Mouse (Mus musculus): Measurements from ENCODE around the gene Tbc1d10b. TPM values are rescaled to one million over a fixed set of nuclear protein-coding genes. Genes with fewer than 3 reads are reported as not detected.

The Tbc1d10b gene
- polyA plus RNA-seq, 1 experiment from 2014 or later = 12.1 TPM

DNA sequence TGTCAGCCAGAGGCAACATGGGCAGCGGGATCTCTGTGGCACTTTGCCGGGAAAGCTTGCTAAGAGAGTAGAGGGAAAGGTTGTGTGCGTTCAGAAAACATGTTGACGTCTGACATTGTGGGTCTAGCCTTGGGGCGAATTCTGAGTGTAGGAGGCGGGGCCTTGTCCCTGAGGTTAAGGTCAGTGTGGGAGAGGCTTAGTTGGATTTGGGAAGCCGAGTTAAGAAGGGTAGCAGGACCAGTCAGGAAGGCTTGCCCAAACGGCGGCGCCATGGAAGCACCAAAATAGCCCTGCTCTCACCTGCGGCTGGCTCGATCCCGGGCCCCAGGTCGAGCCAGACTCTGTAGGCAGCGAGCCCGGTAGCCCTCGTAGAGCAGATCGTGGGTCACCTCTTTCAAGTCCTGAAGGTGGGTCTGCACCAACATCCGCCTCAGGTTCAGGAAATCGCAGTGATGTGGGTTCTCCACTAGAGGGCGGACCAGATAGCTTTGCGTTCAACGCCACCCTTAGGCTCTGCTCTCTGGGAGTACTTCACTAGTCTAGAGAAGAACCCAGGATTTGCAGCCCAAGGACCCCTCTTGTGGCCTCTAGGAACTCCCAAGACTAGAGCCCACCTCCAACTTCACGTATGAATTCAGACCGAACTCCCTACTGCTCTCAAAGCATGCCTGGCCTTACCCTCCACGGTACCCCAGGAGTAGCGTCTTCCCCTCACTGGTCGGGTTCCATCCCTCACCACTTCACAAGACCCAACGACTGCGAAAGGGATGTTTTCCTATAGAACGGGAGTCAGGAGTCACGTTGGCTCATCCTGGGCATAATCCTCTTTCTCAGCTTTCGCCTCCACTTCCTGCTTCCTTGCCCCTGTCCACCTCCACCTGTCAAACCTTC lies 7.0 kb upstream of the Tbc1d10b start:
- Histone ChIP-seq H3K27me3 (ENCODE audit: control insufficient read depth, insufficient read depth, low read length) (no peaks in the 10 kb centered on the region), H3K4me3 (ENCODE audit: low read depth, low read length) (peak overlapping the region; percentile 30), H3K4me2 (replicated peaks; ENCODE audit: low read depth) (peak overlapping the region; percentile 60), H3K9ac (ENCODE audit: low read length) (peak overlapping the region; percentile 48), H3K4me1 (replicated peaks; ENCODE audit: control insufficient read depth, insufficient read depth) (no peaks in the 10 kb centered on the region), H3K36me3 (ENCODE audit: control insufficient read depth, insufficient read depth, low read length) (no peaks in the 10 kb centered on the region), H3K9me3 (ENCODE audit: control insufficient read depth, low read length) (no peaks in the 10 kb centered on the region), H3K27ac (replicated peaks) (no peak overlapping the region)
- DNase-seq (ENCODE audit: low spot score) (peak; percentile 72), ATAC-seq (ENCODE audit: low FRiP score, low TSS enrichment) (peak; percentile 58)
- no peak for TF ChIP-seq EP300 (optimal IDR thresholded peaks at IDR 0.05)
- peak; percentile 92 for TF ChIP-seq CTCF (IDR thresholded peaks at IDR 0.05; ENCODE audit: low read depth)
- 26% methylated on average over 33 of the region's 33 CpGs for WGBS

DNA sequence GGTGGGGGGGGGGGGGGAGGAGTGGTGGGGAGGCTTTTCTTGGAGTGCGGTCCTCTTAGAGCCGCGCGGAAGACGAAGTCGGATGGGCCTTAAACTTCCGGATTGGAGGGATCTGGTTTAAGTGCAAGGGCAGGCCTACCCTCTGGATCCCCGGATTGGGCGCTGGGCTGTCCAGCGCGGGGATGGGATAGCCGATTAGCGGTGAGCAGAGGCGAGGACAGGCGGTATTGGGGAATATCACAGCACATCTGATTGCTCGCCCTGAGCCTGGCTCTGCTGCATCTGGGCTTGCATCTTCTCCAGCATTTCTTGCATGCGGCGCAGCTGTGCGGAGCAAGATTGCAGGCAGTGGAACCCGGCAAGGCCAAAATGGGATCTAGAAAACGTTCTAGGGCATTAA lies 6.3 kb upstream of the Tbc1d10b start:
- Histone ChIP-seq H3K9me3 (ENCODE audit: control insufficient read depth, low read length) (no peaks in the 10 kb centered on the region), H3K4me3 (ENCODE audit: low read depth, low read length) (peak overlapping the region; percentile 30; the same call in 1 of the 2 replicates), H3K36me3 (ENCODE audit: control insufficient read depth, insufficient read depth, low read length) (no peaks in the 10 kb centered on the region), H3K27me3 (ENCODE audit: control insufficient read depth, insufficient read depth, low read length) (no peaks in the 10 kb centered on the region), H3K27ac (replicated peaks) (no peak overlapping the region), H3K4me2 (replicated peaks; ENCODE audit: low read depth) (peak overlapping the region; percentile 60), H3K4me1 (replicated peaks; ENCODE audit: control insufficient read depth, insufficient read depth) (no peaks in the 10 kb centered on the region), H3K9ac (ENCODE audit: low read length) (peak overlapping the region; percentile 48; the same call in 1 of the 2 replicates)
- 47% methylated on average over 20 of the region's 21 CpGs for WGBS
- no peak for TF ChIP-seq CTCF (IDR thresholded peaks at IDR 0.05; ENCODE audit: low read depth)
- no peak for TF ChIP-seq EP300 (optimal IDR thresholded peaks at IDR 0.05)
- ATAC-seq (ENCODE audit: low FRiP score, low TSS enrichment) (no peak), DNase-seq (ENCODE audit: low spot score) (no peak)

- DNase-seq (ENCODE audit: low spot score) = no peak
- TF ChIP-seq CTCF (IDR thresholded peaks at IDR 0.05; ENCODE audit: low read depth) = no peak
- no peak for TF ChIP-seq EP300 (optimal IDR thresholded peaks at IDR 0.05)
- WGBS = 62% methylated on average over 12 of the region's 12 CpGs
- no peaks in the 10 kb centered on the region for H3K27me3 ChIP-seq (ENCODE audit: control insufficient read depth, insufficient read depth, low read length)
- no peak for ATAC-seq (ENCODE audit: low FRiP score, low TSS enrichment)
- H3K4me2 ChIP-seq (replicated peaks; ENCODE audit: low read depth) = no peak overlapping the region
- H3K4me3 ChIP-seq (ENCODE audit: low read depth, low read length) = no peak overlapping the region
- no peaks in the 10 kb centered on the region for H3K4me1 ChIP-seq (replicated peaks; ENCODE audit: control insufficient read depth, insufficient read depth)
- H3K9ac ChIP-seq (ENCODE audit: low read length) = no peak overlapping the region
- H3K9me3 ChIP-seq (ENCODE audit: control insufficient read depth, low read length) = no peaks in the 10 kb centered on the region
- no peak overlapping the region for H3K27ac ChIP-seq (replicated peaks)
- H3K36me3 ChIP-seq (ENCODE audit: control insufficient read depth, insufficient read depth, low read length) = no peaks in the 10 kb centered on the region
These were observed 5.7 kb upstream of the Tbc1d10b start for GRCm38 (mm10) chr7:127213930-127214329.

DNA sequence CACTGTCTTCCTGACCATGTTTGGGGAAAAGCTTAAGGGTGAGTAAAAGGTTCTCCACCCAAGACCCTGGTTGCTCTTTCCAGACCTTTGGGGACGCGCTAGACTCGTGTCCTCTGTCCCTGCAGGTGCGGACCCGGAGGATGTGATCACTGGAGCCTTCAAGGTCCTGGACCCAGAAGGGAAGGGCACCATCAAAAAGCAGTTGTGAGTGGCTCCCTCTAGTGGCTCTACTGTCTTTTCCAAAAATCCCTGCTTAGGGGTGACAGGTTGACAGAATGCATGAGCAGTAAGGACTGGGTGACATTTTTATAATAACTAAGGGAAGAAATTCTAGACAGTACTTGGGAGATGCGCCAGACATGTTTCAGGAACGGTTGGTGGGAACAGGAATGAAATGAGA lies 5.2 kb upstream of the Tbc1d10b start:
- 54% methylated on average over 7 of the region's 7 CpGs for WGBS
- no peaks in the 10 kb centered on the region for H3K9me3 ChIP-seq (ENCODE audit: control insufficient read depth, low read length)
- H3K4me1 ChIP-seq (replicated peaks; ENCODE audit: control insufficient read depth, insufficient read depth) = no peaks in the 10 kb centered on the region
- no peaks in the 10 kb centered on the region for H3K36me3 ChIP-seq (ENCODE audit: control insufficient read depth, insufficient read depth, low read length)
- peak; percentile 39 for DNase-seq (ENCODE audit: low spot score)
- no peaks in the 10 kb centered on the region for H3K27me3 ChIP-seq (ENCODE audit: control insufficient read depth, insufficient read depth, low read length)
- no peak overlapping the region for H3K9ac ChIP-seq (ENCODE audit: low read length)
- TF ChIP-seq CTCF (IDR thresholded peaks at IDR 0.05; ENCODE audit: low read depth) = peak; percentile 78
- TF ChIP-seq EP300 (optimal IDR thresholded peaks at IDR 0.05) = no peak
- no peak overlapping the region for H3K4me2 ChIP-seq (replicated peaks; ENCODE audit: low read depth)
- no peak overlapping the region for H3K4me3 ChIP-seq (ENCODE audit: low read depth, low read length)
- no peak for ATAC-seq (ENCODE audit: low FRiP score, low TSS enrichment)
- H3K27ac ChIP-seq (replicated peaks) = no peak overlapping the region

DNA sequence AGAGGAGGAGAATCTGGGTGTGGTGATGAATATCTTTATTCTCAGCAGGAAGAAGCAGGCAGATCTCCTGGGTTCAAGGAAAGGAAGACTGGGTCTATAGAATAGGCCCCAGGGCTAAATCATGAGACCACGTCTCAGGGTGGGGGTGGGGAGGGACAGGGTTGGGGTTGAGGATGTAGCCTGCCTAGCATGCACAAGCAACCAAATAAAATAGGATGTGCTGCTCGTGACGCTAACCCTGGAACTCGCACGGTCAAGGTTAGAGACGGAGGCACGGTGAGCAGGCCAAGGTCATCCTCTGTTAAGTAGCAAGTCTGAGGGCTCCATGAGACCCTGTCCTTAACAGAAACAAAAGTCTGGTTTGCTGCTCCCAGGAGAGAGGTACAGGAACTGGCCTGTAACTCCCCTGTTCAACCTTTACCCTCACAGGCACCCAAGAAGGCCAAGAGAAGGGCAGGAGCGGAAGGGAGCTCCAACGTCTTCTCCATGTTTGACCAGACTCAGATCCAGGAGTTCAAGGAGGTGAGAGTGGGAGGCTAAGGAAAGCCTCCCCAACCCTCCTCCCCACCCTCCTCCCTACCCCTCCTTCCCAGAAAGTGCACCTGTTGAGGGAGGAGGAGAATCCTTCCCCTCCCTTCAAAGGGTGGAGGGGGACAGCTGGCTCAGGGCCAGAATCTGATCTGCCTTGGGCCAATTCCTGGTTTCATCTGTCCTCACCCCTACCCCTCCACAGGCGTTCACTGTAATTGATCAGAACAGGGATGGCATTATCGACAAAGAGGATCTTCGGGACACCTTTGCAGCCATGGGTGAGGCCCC lies 4.4 kb upstream of the Tbc1d10b start:
- no peak overlapping the region for H3K4me3 ChIP-seq (ENCODE audit: low read depth, low read length)
- no peak for TF ChIP-seq CTCF (IDR thresholded peaks at IDR 0.05; ENCODE audit: low read depth)
- TF ChIP-seq EP300 (optimal IDR thresholded peaks at IDR 0.05) = no peak
- 91% methylated on average over 12 of the region's 12 CpGs for WGBS
- no peaks in the 10 kb centered on the region for H3K4me1 ChIP-seq (replicated peaks; ENCODE audit: control insufficient read depth, insufficient read depth)
- no peak overlapping the region for H3K4me2 ChIP-seq (replicated peaks; ENCODE audit: low read depth)
- H3K9ac ChIP-seq (ENCODE audit: low read length) = no peak overlapping the region
- no peak overlapping the region for H3K27ac ChIP-seq (replicated peaks)
- ATAC-seq (ENCODE audit: low FRiP score, low TSS enrichment) (no peak), DNase-seq (ENCODE audit: low spot score) (no peak)
- H3K36me3 ChIP-seq (ENCODE audit: control insufficient read depth, insufficient read depth, low read length) = no peaks in the 10 kb centered on the region
- H3K9me3 ChIP-seq (ENCODE audit: control insufficient read depth, low read length) = no peaks in the 10 kb centered on the region
- no peaks in the 10 kb centered on the region for H3K27me3 ChIP-seq (ENCODE audit: control insufficient read depth, insufficient read depth, low read length)

Measured in stomach, postnatal 0 days (tissue).